Mouse (Mus musculus) heart, adult 2 months (tissue): ENCODE data around the gene Iqsec3. TPM values are rescaled to one million over a fixed set of nuclear protein-coding genes. Genes with fewer than 3 reads are reported as not detected.

ENCODE experiments used
- DNase-seq, 2 experiments: peaks; one replicate each; pipeline ENCODE4 v3.0.0; 2021
- H3K27ac ChIP-seq: fragments of 200-600 bp; 2 replicates; pipeline ENCODE4 v1.8.1; 2022
- H3K27me3 ChIP-seq: fragments of 200-500 bp; 2 replicates; pipeline ENCODE4 v1.6.1; 2012; ENCODE audit warnings: mild to moderate bottlenecking, low read length, inconsistent platforms, mixed read lengths; ENCODE audit not compliant: control insufficient read depth, insufficient read depth
- H3K36me3 ChIP-seq: fragments of 200-500 bp; 2 replicates; pipeline ENCODE4 v1.6.1; 2012; ENCODE audit warnings: low read length, inconsistent platforms; ENCODE audit not compliant: control insufficient read depth, insufficient read depth
- H3K4me1 ChIP-seq: fragments of 200-500 bp; 2 replicates; pipeline ENCODE4 v1.6.1; 2011; ENCODE audit warnings: low read length; ENCODE audit not compliant: control insufficient read depth, insufficient read depth
- H3K4me3 ChIP-seq: fragments of 200-600 bp; 2 replicates; pipeline ENCODE4 v1.8.1; 2022
- H3K79me2 ChIP-seq: fragments of 200-500 bp; replicated peaks from 2 replicates; pipeline ENCODE4 v1.6.1; 2012; ENCODE audit warnings: mild to moderate bottlenecking, inconsistent platforms, low read length, moderate library complexity, mixed read lengths; ENCODE audit not compliant: control insufficient read depth, insufficient read depth
- H3K9ac ChIP-seq: fragments of 200-500 bp; 2 replicates; pipeline ENCODE4 v1.6.1; 2012; ENCODE audit warnings: low read depth, mild to moderate bottlenecking, control low read depth, inconsistent platforms, low read length, mixed read lengths
- CTCF ChIP-seq: fragments of 200-600 bp; IDR thresholded peaks from 2 replicates; pipeline ENCODE4 v1.8.1; 2022; ENCODE audit warnings: antibody characterized with exemption, mild to moderate bottlenecking, moderate library complexity
- EP300 ChIP-seq: fragments of 200-500 bp; IDR thresholded peaks from 2 replicates; pipeline ENCODE4 v1.6.1; 2011; ENCODE audit warnings: low read depth, low read length, control low read depth; ENCODE audit not compliant: insufficient read depth
- POLR2A ChIP-seq: fragments of 200-500 bp; IDR thresholded peaks from 2 replicates; pipeline ENCODE4 v1.6.1; 2011; ENCODE audit warnings: mild to moderate bottlenecking, low read depth, low read length, control low read depth; ENCODE audit not compliant: insufficient read depth
- WGBS: fragments of 180-500 bp; shearing (Covaris S2); methylation state at CpG from one replicate; pipeline ENCODE4 v1.1.7; 2018; 5-methylcytosine and 5-hydroxymethylcytosine counted together
- intact Hi-C: fragments of 180-260 bp; cut with DNase I; formaldehyde crosslinking; loops from one replicate; pipeline ENCODE4 v1.15.1; 2025
- polyA plus RNA-seq: library from polyadenylated mRNA; depleted of rRNA; stranded (reverse); fragments of >200 nt; gene quantifications from 2 replicates; pipeline ENCODE4 v1.2.3, GENCODE M21; 2012
- total RNA-seq, 2 experiments: library from RNA; stranded (reverse); gene quantifications; 2 replicates each; pipeline ENCODE4 v1.2.3; 2021

Gene Iqsec3
- total and polyA plus RNA-seq, 3 experiments: 0.47 to 0.50 (median 0.48) TPM

DNA sequence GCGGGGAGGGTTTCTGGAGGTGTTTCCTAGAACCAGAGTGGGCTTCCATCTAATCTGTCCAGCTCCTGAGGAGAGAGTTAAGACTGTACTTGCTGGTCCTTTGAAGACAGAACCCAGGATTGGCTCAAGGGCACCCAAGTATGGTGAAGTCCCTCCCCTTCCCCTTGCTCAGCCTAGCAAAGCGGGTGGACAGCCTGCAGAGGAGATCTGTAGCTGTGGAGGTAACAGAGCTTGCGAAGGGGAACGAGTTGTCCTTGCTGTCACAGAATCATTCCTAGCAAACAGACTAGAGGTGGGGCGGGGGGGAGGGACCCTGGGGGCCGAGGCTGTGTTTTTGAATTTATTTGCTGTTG lies 129.7 kb downstream of the Iqsec3 start:
- Histone ChIP-seq H3K36me3 (no peaks in the 10 kb centered on the region), H3K79me2 (no peaks in the 10 kb centered on the region), H3K27me3 (no peaks in the 10 kb centered on the region), H3K9ac (no peak overlapping the region), H3K4me1 (peaks cover 1% of the 10 kb centered on the region; the same call in 1 of the 2 replicates), H3K27ac (no peak overlapping the region), H3K4me3 (no peak overlapping the region)
- 62% methylated on average over 6 of the region's 6 CpGs for WGBS
- intact Hi-C loops: no loop called here
- DNase-seq: no peak
- TF ChIP-seq POLR2A (no peak), CTCF (no peak), EP300 (no peak)

DNA sequence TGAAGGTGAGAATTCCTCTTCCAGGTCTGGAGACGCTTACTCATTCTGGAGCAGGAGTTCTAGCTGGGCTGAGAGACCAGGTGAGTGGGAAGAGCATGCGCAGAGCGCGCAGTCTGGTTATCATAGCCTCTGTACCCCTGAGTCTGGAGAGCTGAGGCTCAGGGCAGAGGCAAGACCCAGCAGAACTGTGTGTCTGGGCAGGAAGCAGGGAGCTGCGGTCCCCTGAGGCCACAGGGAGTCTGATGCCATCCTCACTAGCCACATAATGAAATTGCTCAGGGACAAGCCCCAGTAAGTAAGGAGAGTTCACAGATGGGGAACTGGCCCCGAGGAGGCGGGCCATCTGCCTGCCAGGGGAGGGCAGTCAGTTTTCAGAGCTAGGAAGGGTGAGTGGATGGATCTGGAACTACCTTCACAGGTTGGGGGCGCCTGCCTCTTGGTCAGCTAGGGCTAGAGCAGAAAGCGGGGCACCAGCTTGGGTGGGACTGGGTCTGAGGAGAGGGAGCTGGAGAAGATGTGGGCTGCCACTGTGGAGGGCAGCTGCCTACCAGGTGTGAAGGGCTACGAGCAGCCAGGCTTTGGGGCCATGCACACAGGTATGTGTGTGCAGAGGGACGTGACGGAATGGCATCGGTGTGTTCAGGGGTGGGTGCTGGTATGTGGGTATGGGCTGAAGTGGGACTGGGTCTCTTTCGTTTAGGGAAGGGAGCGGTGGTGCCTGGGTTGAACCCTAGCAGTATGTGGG lies 130.3 kb downstream of the Iqsec3 start, which contains the start of gene Slc6a12:
TSS of gene Slc6a12 (plus strand) at position 51 of the 745 bp plus-strand sequence.
- Histone ChIP-seq H3K9ac (no peak within 1 kb of the TSS), H3K79me2 (no peaks in the 10 kb centered on the region), H3K27me3 (no peaks in the 10 kb centered on the region), H3K4me1 (peaks cover 1% of the 10 kb centered on the region; the same call in 1 of the 2 replicates), H3K4me3 (no peak within 1 kb of the TSS), H3K36me3 (no peaks in the 10 kb centered on the region), H3K27ac (no peak within 1 kb of the TSS)
- no peak for DNase-seq
- TF ChIP-seq POLR2A (no peak), CTCF (no peak), EP300 (no peak)
- intact Hi-C loops: no loop called here
- 67% methylated on average over 15 of the region's 15 CpGs for WGBS

- Histone ChIP-seq H3K36me3 (no peaks in the 10 kb centered on the region), H3K4me1 (peaks cover 1% of the 10 kb centered on the region; the same call in 1 of the 2 replicates), H3K27ac (no peak overlapping the region), H3K79me2 (no peaks in the 10 kb centered on the region), H3K4me3 (no peak overlapping the region), H3K27me3 (no peaks in the 10 kb centered on the region), H3K9ac (no peak overlapping the region)
- intact Hi-C loops: no loop called here
- TF ChIP-seq EP300 (no peak), CTCF (no peak), POLR2A (no peak)
- no peak for DNase-seq
- 69% methylated on average over 6 of the region's 6 CpGs for WGBS
These were observed 131.8 kb downstream of the Iqsec3 start for GRCm38 (mm10) chr6:121341650-121342049.

DNA sequence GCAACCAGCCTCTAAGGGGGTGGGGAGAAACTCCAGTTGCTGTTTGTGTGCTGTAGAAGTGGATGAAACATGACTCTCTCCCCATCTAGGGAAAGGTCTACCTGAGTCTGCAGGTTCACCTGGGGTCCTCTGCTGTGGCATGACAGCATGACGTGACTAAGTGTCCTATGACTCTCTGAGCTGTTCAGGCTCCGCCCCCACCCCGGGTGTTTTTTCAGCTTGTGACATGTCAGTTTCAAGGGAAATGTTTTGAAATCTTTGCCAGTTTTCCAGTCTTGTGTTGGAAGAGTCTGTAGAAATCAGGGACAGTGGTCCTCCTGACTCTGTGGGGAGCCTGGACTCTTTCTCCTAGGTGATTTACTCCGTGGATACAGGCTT lies 135.0 kb downstream of the Iqsec3 start:
- no peaks in the 10 kb centered on the region for H3K79me2 ChIP-seq
- no peak overlapping the region for H3K9ac ChIP-seq
- TF ChIP-seq EP300: no peak
- no peak; the same call in 1 of the 2 replicates for TF ChIP-seq CTCF
- no peak for TF ChIP-seq POLR2A
- H3K36me3 ChIP-seq: no peaks in the 10 kb centered on the region
- H3K27me3 ChIP-seq: no peaks in the 10 kb centered on the region
- no peak overlapping the region for H3K27ac ChIP-seq
- intact Hi-C loops: loop anchor here (2.0 to 5.0 kb wide), 3 partner anchors 28 to 134 kb away; partner anchors contain the start of gene Iqsec3
- H3K4me3 ChIP-seq: no peak overlapping the region
- DNase-seq: no peak
- WGBS: 37% methylated on average over 4 of the region's 4 CpGs
- no peaks in the 10 kb centered on the region for H3K4me1 ChIP-seq

DNA sequence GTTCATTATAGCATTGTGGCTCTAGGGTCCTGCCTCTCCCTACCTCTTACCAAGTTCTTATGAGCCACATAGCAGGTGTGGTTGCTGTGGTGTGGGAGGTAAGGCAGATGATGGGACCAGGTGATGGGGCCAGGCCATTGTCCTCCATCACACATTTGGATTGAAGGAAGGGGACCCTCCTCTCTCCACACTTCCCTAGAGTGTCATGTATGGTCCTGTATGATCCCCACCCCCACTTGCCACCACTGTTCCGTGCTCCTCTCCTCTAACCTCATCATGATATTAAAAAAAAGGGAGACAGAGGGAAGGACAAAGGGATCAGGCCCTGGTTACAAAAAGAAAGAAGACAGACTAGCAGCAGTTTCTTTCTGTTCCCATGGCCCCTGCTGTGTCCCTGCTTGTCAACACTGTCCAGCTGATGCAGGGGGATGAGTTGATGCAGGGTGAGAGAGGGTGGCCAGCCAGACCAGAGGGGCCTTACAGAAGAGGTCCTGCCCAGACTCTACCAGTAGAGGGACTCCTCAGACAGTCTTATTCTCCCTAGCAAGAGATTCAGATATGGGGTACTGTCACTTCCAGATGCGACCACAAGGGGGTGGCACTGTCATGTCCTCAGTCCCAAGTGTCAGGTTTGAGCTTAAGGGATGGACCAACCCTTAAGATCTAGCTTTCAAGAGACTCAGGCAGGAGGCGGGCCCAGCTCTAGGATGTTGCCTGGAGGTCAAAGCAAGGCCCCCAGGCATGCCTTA lies 135.5 kb downstream of the Iqsec3 start:
- Histone ChIP-seq H3K27ac (no peak overlapping the region), H3K4me1 (no peaks in the 10 kb centered on the region), H3K79me2 (no peaks in the 10 kb centered on the region), H3K4me3 (no peak overlapping the region), H3K36me3 (no peaks in the 10 kb centered on the region), H3K9ac (no peak overlapping the region), H3K27me3 (no peaks in the 10 kb centered on the region)
- intact Hi-C loops: loop anchor here (1.0 to 5.0 kb wide), 4 partner anchors 29 to 195 kb away; partner anchors contain the start of gene Iqsec3
- TF ChIP-seq EP300 (peak; percentile 67; the same call in 1 of the 2 replicates), CTCF (peak; percentile 91), POLR2A (no peak)
- 30% methylated on average over 3 of the region's 3 CpGs for WGBS
- peak; percentile 76 for DNase-seq

- TF ChIP-seq POLR2A: no peak
- no peak for DNase-seq
These were observed 136.2 kb downstream of the Iqsec3 start for GRCm38 (mm10) chr6:121337229-121337628.

More at GRCm38 (mm10) chr6:121337229-121337628, 136.2 kb downstream of the Iqsec3 start:
- no peak overlapping the region for H3K27ac ChIP-seq
- no peaks in the 10 kb centered on the region for H3K79me2 ChIP-seq
- H3K27me3 ChIP-seq: no peaks in the 10 kb centered on the region
- intact Hi-C loops: loop anchor here (1.0 to 5.0 kb wide), 3 partner anchors 65 to 196 kb away; partner anchors contain the start of gene Iqsec3
- H3K9ac ChIP-seq: no peak overlapping the region
- no peaks in the 10 kb centered on the region for H3K4me1 ChIP-seq
- no peaks in the 10 kb centered on the region for H3K36me3 ChIP-seq
- H3K4me3 ChIP-seq: no peak overlapping the region
- 96% methylated on average over 9 of the region's 9 CpGs for WGBS
